Mouse (Mus musculus) ovary, postnatal 10 days (tissue): ENCODE results near the gene Cenpu.
"Not testable (repeated sequence)": the region's sequence is repeated elsewhere in the genome, so short reads cannot be mapped to it uniquely, and the experiment has no call there.

Source experiments
- DNase-seq: peaks from one replicate; pipeline ENCODE4 v3.0.0; 2022; ENCODE audit warnings: low spot score

Gene Cenpu

GRCm38 (mm10) chr8:46550058-46550457, 1.8 kb upstream of the Cenpu start:
- DNase-seq, result no peak

GRCm38 (mm10) chr8:46551029-46551428, 799 bp upstream of the Cenpu start:
- DNase-seq, result no peak

GRCm38 (mm10) chr8:46552441-46552765, 575 bp downstream of the Cenpu start:
- DNase-seq, result no peak

GRCm38 (mm10) chr8:46559428-46559827, 7.6 kb downstream of the Cenpu start:
- DNase-seq, result no peak

GRCm38 (mm10) chr8:46562333-46562732, 10.5 kb downstream of the Cenpu start:
- no peak for DNase-seq

GRCm38 (mm10) chr8:46566914-46567529, 15.2 kb downstream of the Cenpu start:
- DNase-seq, result no peak

- DNase-seq, result no peak
Observed at GRCm38 (mm10) chr8:46567946-46568345, 16.1 kb downstream of the Cenpu start.

- no peak for DNase-seq
Observed at GRCm38 (mm10) chr8:46568942-46569341, 17.1 kb downstream of the Cenpu start.

- DNase-seq, result no peak
Observed at GRCm38 (mm10) chr8:46569659-46570441, 18.0 kb downstream of the Cenpu start.

GRCm38 (mm10) chr8:46570673-46571072, 18.8 kb downstream of the Cenpu start:
- DNase-seq, result no peak

- no peak for DNase-seq
Observed at GRCm38 (mm10) chr8:46573446-46573845, 21.6 kb downstream of the Cenpu start.

- no peak for DNase-seq
Observed at GRCm38 (mm10) chr8:46573964-46574363, 22.1 kb downstream of the Cenpu start.

GRCm38 (mm10) chr8:46578794-46579193, 27.0 kb downstream of the Cenpu start:
- DNase-seq, result no peak

- not testable (repeated sequence) for DNase-seq
Observed at GRCm38 (mm10) chr8:46584328-46584727, 32.5 kb downstream of the Cenpu start.

GRCm38 (mm10) chr8:46585576-46585975, 33.7 kb downstream of the Cenpu start:
- DNase-seq, result no peak

GRCm38 (mm10) chr8:46587911-46588310, 36.1 kb downstream of the Cenpu start:
- DNase-seq, result no peak

GRCm38 (mm10) chr8:46588663-46589062, 36.8 kb downstream of the Cenpu start:
- DNase-seq, result no peak

- DNase-seq, result no peak
Observed at GRCm38 (mm10) chr8:46593067-46593466, 41.2 kb downstream of the Cenpu start.

- DNase-seq, result no peak
Observed at GRCm38 (mm10) chr8:46593772-46594171, 41.9 kb downstream of the Cenpu start.

- DNase-seq, result no peak
Observed at GRCm38 (mm10) chr8:46595593-46595992, 43.8 kb downstream of the Cenpu start.

GRCm38 (mm10) chr8:46596530-46596929, 44.7 kb downstream of the Cenpu start:
- no peak for DNase-seq

- no peak for DNase-seq
Observed at GRCm38 (mm10) chr8:46597411-46597810, 45.6 kb downstream of the Cenpu start.

GRCm38 (mm10) chr8:46598114-46598513, 46.3 kb downstream of the Cenpu start:
- no peak for DNase-seq

GRCm38 (mm10) chr8:46598753-46599152, 46.9 kb downstream of the Cenpu start:
- DNase-seq, result no peak
